Mouse (Mus musculus) gastrocnemius, postnatal 10 days (tissue): ENCODE measurements around the gene Rnf151. TPM values are rescaled to one million over a fixed set of nuclear protein-coding genes. Genes with fewer than 3 reads are reported as not detected.
"Not testable (repeated sequence)": the region's sequence is repeated elsewhere in the genome, so short reads cannot be mapped to it uniquely, and the experiment has no call there.

Source experiments
- DNase-seq: peaks from one replicate; pipeline ENCODE4 v3.0.0; 2021; ENCODE audit warnings: mixed read lengths
- total RNA-seq, 2 experiments: library from RNA; stranded (reverse); gene quantifications; 2 replicates each; pipeline ENCODE4 v1.2.3; 2021

The Rnf151 gene
- total RNA-seq, 2 experiments from 2014 or later: not detected

GRCm38 (mm10) chr17:24732233-24732935 is 14.5 kb upstream of the Rnf151 start:
- DNase-seq: peak; percentile 46

GRCm38 (mm10) chr17:24730787-24731186 is 12.9 kb upstream of the Rnf151 start:
- DNase-seq: no peak

- peak; percentile 56 for DNase-seq
Measured at GRCm38 (mm10) chr17:24729067-24729466, 11.2 kb upstream of the Rnf151 start.

GRCm38 (mm10) chr17:24728184-24728583 is 10.3 kb upstream of the Rnf151 start:
- DNase-seq: no peak

GRCm38 (mm10) chr17:24727618-24728017 is 9.8 kb upstream of the Rnf151 start, which contains the start of gene Rpl3l:
Rpl3l (plus strand) TSS chr17:24727820.
- DNase-seq: peak; percentile 47

- no peak for DNase-seq
Measured at GRCm38 (mm10) chr17:24725637-24726390, 8.0 kb upstream of the Rnf151 start.

GRCm38 (mm10) chr17:24724184-24724583 is 6.3 kb upstream of the Rnf151 start, which contains the start of gene Ndufb10:
Ndufb10 (minus strand) TSS chr17:24724478.
- DNase-seq: peak; percentile 100

- no peak for DNase-seq
Measured at GRCm38 (mm10) chr17:24723881-24724180, 6.0 kb upstream of the Rnf151 start.

GRCm38 (mm10) chr17:24723122-24723880 is 5.4 kb upstream of the Rnf151 start:
- no peak for DNase-seq

GRCm38 (mm10) chr17:24722220-24722924 is 4.5 kb upstream of the Rnf151 start:
- no peak for DNase-seq

GRCm38 (mm10) chr17:24721383-24721955 is 3.6 kb upstream of the Rnf151 start:
- not testable (repeated sequence) for DNase-seq

- DNase-seq: not testable (repeated sequence)
Measured at GRCm38 (mm10) chr17:24720616-24721015, 2.8 kb upstream of the Rnf151 start.

GRCm38 (mm10) chr17:24719494-24720222 is 1.8 kb upstream of the Rnf151 start:
- peak; percentile 95 for DNase-seq

GRCm38 (mm10) chr17:24718938-24719337 is 1.1 kb upstream of the Rnf151 start:
- not testable (repeated sequence) for DNase-seq

GRCm38 (mm10) chr17:24716166-24716682 is 1.6 kb downstream of the Rnf151 start:
- DNase-seq: no peak

GRCm38 (mm10) chr17:24715556-24715955 is 2.3 kb downstream of the Rnf151 start:
- DNase-seq: no peak

GRCm38 (mm10) chr17:24708646-24709045 is 9.2 kb downstream of the Rnf151 start:
- no peak for DNase-seq

- DNase-seq: no peak
Measured at GRCm38 (mm10) chr17:24707801-24708425, 9.9 kb downstream of the Rnf151 start.

GRCm38 (mm10) chr17:24706982-24707800 is 10.7 kb downstream of the Rnf151 start, which contains the start of gene Tbl3:
Tbl3 (minus strand) TSS chr17:24707660.
- peak; percentile 93 for DNase-seq
